Comparison of ENCODE assay signal across 14 mouse cellular contexts in the genomic region with DNA sequence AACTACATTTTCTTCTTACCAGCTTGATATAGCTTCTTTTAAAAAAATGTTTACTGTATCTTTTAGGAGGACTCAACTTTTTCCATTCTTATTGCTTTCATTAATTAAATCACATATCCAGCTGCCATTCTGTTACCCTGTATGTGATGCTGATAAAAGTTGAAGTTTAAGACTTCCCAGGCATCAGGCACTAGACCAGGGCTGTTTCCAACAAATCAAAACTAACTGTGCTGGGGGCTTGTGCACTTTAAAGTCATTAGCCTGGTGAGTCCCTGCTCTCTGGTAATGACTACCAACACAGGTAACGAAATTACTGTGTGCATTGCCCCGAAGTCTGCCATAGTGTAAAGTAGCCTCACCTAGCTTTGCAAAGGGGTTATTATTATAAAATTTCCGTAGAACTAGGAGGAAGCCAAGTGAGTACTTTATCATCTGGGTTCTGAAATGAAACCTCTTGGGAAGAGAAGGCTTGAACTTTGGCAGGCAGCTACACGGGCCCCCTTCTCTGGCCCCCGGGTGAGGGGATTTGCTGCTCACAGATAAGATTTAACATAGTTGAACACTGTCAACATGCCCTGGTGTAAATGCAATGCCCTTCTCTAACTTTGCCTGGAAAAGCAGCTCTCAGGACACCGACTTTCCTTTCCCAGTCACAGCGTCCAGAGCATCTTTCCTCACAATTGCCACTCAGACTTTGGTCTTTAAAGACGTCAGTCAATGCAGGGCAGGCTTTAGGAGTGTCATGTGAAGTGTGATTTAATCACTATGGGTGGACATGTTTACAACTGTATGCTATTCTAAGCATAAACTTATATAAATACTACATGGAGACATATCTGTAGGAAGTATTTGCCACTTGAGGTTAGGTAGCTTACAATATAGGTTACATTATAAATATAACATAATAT.
"Had no signal": no experiment of that assay in that cellular context is flagged by ENCODE, and none has a peak within 500 bp of the region (broad histone marks: within the 10 kb centered on the region; RNA-seq: fewer than 3 reads in every experiment).

No protein-coding gene starts in this region.

- H3K9me3 ChIP-seq: limb, embryonic 13.5 days; liver, embryonic 15.5 days; midbrain, embryonic 10.5 days; neural tube, embryonic 12.5 days had no signal

- H3K27me3 ChIP-seq: limb, embryonic 13.5 days; liver, embryonic 15.5 days; neural tube, embryonic 12.5 days had no signal

- H3K9ac ChIP-seq: limb, embryonic 13.5 days; liver, embryonic 15.5 days; lung, embryonic 14.5 days; neural tube, embryonic 12.5 days had no signal

- H3K4me2 ChIP-seq: limb, embryonic 13.5 days; liver, embryonic 15.5 days; lung, embryonic 14.5 days; neural tube, embryonic 12.5 days had no signal

- DNase-seq: kidney, postnatal 10 days; kidney, postnatal 4 days; left cerebral cortex, postnatal 4 days; lung, embryonic 14.5 days; lung, postnatal 10 days; lung, postnatal 4 days; midbrain, embryonic 14.5 days; thymus, postnatal 4 days had no signal

- H3K27ac ChIP-seq: layer of hippocampus, adult 2 months; limb, embryonic 13.5 days; liver, embryonic 15.5 days; midbrain, embryonic 10.5 days; neural tube, embryonic 12.5 days; stomach, postnatal 0 days had no signal

- H3K4me1 ChIP-seq: limb, embryonic 13.5 days; liver, embryonic 15.5 days; midbrain, embryonic 10.5 days; neural tube, embryonic 12.5 days had no signal

- H3K4me3 ChIP-seq: layer of hippocampus, adult 2 months; limb, embryonic 13.5 days; liver, embryonic 15.5 days; midbrain, embryonic 10.5 days; neural tube, embryonic 12.5 days had no signal

- H3K36me3 ChIP-seq: limb, embryonic 13.5 days; liver, embryonic 15.5 days; midbrain, embryonic 10.5 days; neural tube, embryonic 12.5 days had no signal
